Mouse (Mus musculus) induced T-regulatory cell, adult 2 months (primary cell): Measurements from ENCODE around the gene Spns2.
A peak's percentile ranks its signal among the peaks of the same experiment; 100 is the strongest.

Experiments
- DNase-seq: peaks from one replicate; pipeline ENCODE4 v3.0.0-alpha.2; 2012; ENCODE audit warnings: low read depth

The Spns2 gene

DNA sequence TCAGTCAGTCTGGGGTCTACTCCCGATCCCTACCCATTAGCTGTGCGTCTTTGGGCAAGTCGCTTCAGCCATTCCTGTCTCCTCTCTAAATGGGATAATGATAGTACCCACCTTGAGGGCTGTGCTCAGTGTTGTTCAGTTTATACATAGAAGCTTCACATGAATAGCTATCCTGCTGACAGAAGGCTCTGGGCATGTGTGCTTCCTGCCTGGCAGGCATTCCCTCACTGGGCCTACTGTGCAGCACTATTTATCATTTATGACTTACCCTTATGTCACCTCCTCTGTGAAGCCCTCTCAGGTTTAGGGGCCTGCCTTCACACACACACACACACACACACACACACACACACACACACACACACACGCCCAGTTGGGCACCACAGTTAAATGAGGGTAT lies 10.4 kb upstream of the Spns2 start:
- DNase-seq = no peak

DNA sequence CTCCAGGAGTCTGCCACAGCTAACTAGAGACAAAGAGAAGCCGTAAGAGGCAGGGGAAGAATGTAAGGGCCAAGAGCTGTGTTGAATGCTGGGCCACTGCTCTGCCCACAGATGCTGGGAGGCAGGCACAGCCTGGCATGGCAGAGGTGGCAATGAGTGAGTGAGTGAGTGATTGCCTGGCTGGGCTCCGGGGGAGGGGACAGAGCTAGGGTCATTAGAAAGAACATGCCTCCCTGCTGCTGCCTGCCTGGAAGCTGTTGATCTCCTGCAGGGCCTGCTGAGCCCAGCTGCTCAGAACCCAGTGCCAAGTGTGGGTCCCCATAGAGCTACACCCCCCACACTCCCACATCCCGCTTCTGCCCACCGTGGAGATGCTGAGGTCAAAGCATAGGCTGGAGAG lies 7.7 kb upstream of the Spns2 start:
- no peak for DNase-seq

DNA sequence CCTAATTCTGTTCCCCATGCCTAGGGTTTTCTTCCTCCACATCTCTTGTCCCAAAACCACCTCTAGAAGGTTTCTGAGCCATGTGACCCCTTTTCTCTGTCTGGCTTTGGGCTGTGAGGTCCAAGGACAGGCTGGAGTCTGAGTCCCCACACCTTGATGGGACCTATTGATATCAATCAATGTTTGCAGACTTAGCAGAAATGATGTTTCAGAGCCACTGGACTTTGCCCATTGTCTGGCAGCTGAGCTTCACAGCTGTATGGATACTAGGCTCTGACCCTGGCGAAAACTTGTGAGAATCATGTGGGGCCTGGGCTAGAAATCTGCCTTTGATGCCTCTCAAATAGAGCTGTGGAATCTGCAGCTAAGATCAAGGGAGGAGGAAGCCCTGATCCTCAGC lies 7.1 kb upstream of the Spns2 start:
- DNase-seq = no peak

DNA sequence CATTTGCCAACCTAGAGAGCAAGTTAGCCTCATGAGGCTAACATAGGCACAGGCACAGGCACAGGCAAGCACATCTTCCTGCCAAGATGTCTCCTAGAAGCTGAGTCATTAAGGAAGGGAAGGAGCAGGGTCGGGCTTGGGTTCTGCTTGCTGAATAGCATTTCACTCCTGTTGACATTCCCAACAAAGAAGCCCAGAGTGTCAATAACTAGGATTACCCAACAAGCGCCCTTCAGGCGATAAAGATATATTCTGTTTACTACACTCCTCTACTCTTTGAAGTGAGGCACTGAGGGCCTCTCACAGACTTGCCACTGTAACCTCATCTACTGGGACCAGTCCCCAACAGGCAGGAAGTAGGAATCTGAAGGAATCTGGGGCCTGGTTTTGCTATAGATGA lies 6.4 kb upstream of the Spns2 start:
- DNase-seq = no peak

DNA sequence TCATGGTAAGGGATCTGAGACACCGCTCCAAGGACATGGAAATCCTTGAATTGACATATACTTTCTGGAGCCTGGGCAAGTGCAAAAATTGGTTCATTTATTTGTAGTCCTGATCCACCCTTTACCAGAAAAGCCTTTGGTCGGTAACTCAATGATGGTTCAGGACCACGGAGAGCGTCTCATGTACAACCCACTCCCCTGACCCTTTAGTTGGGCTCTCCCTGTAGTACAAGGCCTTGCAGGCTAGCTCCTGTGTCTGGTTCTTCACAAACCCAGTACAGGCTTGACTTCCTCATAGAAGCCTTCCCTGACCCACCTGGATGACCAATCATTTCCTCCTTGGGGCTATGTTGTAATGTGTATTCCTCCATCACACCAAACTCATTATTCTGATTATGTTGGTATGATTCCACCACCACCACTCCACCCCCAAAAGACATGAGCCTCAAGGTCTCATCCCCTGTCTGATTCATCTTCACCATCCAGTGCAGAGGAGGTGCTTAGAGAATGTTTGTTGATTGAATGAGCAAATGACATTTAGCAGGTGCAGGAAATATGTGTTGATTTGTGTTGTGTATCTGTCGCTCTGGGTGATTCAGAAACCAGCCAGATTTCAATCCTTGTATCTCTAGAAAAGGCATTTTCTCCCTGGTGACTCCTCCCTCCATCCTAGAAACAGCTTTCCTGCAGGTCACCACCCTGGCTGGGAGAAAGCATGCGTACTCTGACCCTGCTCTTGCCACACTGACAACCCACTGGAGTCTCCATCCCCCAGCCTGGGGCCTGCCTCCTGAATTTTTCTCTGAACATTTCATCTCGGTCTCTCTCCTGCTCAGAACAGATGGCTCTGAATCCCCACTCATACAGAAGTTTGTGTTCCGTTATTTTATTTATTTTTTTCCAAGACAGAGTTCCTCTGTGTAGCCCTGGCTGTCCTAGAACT lies 4.6 kb upstream of the Spns2 start:
- DNase-seq = peak; percentile 5

DNA sequence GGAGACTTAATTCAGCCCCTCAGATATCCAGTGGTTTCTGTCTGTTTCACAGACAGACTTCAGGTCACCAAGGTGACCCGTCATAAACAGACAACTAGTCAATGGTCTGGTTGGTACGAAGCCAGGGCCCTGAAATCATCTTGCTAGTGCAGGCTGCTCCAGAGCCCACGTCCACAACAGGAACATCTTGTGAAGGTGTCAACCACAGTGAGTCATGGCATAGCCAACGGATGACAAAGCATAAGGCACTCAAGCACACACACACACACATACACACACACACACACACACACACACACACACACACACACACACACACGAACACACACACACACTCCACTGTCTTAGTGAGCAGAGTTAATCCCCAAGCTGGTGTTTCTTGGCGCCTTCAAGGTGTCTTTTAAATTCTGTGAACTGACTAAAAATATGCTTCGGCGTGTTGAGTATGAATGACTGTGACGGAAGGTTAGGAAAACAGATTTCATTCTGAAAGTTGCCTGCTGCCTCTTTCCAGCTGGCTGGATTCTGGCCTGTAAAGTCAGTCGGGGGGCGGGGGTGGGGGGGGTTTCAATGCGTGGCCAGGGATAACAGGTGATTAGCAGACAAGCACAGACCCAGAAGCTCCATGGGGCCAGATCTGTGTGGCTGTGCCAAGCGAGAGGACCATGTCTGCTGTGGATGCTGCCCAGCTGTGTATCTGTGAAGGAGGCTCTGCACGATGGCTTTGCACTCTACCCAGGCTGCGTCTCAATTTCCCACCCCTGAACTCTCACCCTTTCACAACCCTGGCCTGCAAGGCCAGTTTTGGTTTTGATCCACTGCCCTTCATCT lies 1.6 kb upstream of the Spns2 start:
- DNase-seq = peak; percentile 14

DNA sequence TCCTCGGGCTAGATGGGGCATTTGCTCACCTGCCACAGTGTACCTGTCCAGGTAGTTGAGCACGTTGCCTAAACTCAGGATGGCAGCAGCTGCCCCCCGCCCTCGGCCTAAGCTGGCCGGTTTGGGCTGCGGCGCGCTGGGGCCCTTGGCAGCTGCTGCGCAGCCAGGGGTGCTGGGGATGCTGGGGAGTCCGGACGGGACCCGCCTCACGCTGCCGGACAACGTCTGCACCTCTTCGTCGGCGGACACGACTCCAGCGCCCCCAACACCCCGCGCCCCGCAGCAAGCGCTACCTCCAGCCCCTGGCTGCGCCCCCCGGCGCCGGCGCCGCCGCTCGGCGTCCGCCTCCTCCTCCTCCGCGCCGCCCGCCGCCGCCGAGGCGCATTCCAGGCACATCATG lies 307 bp downstream of the Spns2 start:
- no peak for DNase-seq

DNA sequence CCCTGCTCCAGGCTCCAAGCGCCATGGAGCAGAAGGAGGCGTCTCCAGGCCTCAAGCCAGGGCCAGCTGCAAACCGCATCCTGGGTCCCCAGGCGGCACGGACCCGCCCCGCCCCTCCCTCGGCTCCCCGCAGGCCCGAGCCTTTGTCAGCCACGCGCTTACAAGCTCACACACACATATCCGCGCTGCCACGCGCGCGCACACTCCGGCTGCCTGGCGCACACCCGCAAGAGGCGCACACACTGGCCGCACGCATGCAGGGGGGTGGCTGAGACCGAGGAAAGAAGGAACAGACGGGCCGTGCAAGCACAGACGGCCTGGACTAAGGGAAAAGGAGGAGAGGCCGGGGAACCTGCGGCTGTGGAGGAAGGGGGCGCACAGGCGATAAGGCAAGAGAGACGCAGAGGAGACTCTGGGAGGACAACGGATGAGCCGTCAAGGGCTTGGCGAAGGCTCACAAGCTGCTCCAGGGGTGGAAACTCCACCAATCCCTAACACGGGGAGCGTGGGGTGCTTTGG lies 892 bp downstream of the Spns2 start:
- DNase-seq = no peak

DNA sequence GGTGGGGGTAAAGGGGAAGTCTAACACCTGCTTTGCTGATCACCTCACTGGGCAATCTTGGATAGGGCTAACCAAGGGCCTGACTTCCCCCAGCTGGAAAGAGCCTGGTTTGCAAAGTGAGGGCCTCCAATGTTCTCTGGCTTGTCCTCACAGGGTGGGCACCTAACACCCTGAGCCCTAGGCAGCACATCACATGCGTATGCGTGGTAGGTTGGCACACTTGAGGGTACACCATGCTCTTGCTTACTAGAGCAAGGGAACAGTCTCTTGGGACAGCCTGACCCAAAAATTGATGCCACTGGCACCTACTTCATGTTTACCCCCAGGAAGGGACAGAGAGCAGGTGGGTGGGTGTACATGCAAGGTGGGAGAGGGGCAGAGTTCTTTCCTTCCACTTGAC lies 2.0 kb downstream of the Spns2 start:
- no peak for DNase-seq

DNA sequence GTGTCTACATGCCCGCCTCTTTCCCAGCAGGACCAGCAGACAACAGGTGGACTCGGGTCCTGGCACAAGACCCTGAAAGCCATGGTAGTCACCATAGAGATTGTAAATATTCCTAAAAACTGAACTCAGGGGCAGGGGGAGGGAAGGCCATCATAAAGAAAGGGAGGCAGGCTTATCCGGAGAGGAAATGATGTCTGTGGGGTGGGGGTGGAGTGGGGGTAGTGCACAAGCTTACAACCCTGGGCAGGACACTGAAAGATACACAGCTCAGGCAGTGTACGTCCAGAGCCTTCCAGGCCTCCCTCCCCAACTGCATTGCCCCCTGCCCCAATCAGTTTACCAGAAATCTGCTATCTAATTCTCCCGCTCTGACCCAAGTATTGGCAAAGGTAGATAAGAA lies 2.5 kb downstream of the Spns2 start:
- DNase-seq = no peak

DNA sequence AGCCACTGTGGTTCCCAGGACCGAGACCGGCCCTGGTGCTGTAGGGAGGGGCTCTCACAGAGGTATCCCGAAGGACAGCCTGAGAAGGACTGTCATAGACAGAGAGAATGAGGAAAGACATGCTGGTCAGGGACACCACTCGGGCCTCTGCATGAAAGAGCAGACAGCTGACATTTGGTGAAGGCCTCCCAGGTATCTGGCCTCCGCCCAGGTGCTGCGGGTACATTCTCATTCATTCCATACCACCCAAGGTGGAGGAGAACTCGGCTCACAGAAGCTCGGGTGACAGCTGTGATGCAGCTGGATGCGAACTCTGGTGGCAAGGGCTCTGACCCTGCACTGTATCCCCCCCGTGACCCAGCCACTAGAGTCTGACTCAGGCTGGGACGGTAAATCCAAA lies 3.7 kb downstream of the Spns2 start:
- DNase-seq = no peak

DNA sequence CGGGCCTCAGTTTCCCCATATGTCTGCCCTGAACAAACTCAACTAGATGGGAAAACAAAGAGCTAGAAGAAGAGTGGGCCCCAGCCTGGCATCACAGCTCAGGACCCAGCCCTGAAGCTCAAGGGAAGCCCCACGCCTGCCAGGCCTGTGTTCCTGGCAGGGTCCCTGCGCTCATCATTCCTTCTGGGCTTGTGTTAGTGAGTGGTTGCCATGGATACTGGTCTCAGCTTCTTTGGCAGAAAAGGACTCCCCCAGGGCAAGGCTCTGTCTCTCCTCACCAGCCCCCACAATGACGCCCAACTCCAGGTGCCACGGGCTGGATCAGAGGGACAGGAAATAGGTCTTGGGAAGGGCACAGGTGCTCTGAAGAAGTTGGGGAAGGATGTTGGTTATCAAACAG lies 4.5 kb downstream of the Spns2 start:
- no peak for DNase-seq

DNA sequence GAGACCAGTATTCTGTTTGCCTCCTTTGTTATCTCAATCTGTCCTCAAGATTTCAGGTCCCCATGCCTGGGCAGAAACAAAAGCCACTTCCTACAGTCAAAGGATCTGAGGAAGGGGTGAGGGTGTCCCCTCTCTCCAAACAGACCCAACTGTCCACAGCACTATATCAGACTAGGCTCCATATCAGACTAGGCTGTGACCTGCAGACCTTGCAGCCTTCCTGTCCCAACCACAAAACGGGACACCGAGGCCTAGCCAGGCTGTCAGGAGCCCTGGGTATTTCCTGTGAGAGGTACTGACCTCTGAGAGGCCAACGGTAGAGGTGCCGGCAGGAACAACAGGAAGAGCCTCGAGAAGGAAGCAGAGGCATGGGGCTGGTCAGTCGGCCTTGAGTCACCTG lies 5.2 kb downstream of the Spns2 start:
- no peak for DNase-seq

DNA sequence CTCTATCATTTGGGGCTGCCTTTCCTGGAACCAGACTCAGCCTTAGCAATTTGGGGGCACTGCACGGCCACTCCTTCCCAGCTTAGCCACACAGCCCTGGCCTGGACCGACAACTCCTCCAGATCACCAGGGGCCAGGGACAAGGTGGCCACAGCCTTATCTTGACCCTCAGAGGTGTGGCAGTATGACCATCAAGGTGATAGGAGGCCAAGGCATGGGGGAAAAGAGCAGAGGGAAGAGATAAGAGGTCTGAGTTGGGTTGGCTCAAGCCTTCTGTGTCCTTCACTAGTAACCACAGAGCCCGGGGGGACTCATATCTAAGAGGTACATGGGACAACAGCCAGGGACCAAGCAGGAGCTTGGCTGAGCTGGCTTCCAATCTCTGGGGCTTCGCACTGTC lies 7.8 kb downstream of the Spns2 start:
- DNase-seq = no peak

DNA sequence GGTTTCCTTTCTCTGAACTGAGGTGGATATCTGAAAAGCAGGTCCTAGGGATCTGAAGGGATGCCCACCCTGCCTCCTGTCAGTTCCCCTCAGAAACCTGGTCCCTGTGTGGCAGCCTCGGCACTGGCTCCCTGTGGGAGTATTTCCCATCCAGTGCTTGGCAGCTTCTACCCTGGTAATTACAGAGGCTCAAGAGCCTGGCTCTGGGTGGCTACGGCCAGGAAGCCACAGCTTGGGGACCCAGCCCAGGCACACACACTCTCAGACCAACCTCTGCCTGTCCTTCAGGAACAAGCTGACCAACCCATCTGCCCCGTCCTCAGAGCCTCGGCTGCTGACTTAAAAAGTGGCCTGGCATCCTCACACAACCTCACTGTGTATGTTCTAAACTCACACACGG lies 8.4 kb downstream of the Spns2 start:
- DNase-seq = no peak

DNA sequence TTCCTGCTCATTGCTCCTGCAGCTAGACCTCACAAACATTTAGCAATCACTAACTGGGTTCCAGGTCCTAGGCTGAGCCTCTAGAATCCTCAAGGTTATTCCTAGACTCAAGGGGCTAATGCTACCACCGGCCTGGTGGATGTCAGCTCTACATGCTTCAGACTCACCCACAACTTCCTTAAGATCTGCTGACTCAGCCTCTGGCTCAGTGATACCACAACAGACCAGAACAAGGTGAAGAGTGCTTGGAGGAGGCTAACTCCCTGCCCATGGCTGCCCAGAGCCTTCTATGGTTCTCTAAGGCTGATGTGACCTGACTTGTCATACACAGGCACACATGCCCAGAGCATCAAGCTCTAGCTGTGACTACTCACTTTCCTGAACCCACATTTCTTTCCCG lies 10.2 kb downstream of the Spns2 start:
- DNase-seq = no peak

DNA sequence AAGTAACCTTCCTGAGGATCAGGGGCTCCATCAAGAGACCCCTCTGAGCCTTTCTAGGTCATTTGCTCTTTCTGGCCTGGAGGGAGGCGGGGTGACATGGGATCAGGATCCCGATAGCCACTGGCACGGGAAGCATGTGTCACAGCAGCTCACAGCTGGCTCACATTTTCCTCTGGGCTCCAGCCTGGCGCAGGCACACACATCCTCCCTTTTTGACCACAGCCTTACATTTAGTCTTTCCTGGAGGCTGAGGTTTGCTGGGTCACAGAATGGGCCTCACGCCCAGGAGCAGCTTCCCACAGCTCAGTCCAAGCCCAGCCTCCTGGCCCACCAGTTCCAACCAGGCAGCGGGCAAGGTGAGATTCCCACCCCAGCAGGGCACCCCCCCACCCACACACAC lies 11.5 kb downstream of the Spns2 start:
- DNase-seq = no peak

DNA sequence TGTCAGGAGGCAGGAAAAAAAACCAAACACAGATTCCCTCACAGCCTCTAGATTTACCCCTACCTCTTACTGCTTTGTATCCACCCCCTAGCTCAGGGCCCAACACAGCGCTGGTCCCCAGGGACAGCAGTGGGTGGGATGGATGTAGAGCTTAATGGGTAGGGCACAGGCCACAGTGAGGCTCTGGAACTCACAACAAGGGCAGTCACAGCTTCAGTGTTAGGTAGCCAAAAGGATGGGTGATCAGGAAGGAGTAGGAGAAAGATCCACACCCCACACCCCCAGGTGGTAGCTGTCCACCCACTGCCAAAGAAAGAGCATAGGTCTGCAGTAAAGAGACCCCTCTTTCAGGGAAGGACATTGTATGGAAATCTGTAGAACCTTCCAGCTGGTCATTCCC lies 12.1 kb downstream of the Spns2 start:
- no peak for DNase-seq

DNA sequence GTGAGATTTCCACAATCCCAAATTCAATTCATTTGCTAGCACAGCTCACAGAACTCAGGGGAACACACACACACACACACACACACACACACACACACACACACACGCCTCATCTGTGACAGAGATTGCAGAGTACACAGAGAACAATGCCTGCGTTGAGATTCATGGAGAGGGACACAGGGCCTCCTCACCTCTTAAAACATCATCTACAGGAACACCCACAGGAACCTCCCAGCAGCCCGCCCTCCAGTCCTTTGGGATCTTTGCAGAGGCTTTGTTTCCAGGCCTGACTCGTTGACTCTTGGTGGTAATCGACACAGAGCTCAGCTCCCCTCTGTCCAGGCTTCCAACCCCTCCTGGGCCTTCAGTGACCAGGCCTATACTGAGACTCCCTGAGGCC lies 12.5 kb downstream of the Spns2 start:
- no peak for DNase-seq

DNA sequence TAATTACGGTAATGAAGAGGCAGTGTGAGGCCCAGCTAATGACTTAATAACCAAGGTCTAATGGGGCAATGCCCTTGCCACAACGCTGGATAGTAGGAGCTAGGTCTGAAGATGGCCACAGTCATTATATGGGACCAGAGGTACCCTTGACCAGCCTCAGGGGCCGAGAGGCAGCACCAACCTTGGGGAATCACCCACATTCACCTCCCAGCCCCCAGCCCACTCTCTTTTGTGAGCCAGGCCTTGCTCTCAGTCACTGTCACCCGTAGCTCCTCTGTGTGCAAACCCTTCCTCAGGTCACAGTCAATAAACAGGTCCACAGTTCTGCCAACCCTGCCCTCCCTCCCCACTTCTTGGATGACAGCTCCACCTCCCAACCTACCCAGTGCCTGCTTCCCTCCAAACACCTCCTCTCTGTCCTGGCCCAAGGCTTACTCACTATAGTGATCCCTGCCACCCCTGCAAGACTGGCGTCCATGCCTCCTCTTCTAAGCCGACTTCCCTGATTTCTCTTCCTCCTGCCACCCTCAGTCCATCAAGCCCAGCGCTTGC lies 13.6 kb downstream of the Spns2 start:
- DNase-seq = no peak

DNA sequence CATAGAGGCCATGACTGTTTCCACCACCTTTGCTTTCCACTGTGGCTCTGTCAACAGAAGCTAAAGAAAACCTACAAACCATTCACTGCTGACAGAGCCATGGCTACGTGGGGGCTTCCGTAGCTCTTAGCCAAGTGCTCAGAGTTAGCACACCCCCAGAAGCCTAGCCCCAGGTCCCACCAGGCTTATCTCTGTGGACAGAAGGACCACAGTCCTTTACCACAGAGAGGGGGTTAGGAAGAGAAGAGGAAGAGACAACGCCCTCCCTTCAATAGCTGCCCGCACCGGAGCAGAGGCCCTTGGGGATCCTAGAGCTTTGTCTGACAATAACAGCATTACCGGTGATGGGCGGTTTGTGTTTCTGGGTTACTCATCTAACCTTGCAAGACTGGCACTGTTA lies 14.3 kb downstream of the Spns2 start:
- no peak for DNase-seq

DNA sequence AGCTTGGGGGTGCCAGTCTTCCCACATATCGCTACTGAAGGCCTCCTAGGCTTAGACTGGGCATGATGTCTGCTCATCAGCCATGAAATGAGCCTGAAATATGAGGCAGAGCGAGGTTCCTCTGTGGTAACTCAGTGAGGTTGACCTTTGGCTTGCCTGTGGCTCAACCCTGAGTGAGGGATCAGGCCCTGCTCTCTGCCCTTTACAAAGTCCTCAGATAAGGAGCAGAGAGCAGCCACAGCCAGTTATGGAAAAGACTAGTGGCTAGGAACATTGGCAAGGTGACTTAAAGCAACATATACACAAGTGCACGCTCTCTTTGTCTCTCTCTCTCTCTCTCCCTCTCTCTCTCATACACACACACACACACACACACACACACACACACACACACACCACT lies 14.8 kb downstream of the Spns2 start:
- DNase-seq = no peak

DNA sequence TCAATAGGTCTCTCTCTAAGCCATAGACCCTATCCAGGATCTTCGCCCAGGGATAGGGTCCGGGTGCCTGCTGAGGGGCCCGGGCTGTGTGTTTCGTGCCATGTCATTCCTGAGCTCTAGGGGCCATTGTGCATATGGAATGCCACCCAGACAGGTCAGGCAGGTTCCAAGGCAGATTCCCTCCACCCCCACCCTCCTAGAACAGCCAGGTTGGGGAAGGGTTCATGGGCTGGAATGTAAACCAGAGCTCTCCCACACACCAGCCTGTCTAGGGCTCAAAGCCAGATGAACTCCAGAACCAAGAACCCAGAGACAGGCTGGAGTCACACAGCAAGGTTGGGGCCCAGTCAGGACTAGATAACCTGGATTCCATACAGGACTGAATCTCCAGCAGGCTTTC lies 16.2 kb downstream of the Spns2 start:
- DNase-seq = no peak
